Mouse (Mus musculus) kidney, postnatal 36 days (tissue): ENCODE data around the gene Dqx1.

Experiments
- DNase-seq, 2 experiments: peaks; one replicate each; pipeline ENCODE4 v3.0.0; 2021 to 2022; ENCODE audit warnings: mixed read lengths in 2 of 2

Gene Dqx1

DNA sequence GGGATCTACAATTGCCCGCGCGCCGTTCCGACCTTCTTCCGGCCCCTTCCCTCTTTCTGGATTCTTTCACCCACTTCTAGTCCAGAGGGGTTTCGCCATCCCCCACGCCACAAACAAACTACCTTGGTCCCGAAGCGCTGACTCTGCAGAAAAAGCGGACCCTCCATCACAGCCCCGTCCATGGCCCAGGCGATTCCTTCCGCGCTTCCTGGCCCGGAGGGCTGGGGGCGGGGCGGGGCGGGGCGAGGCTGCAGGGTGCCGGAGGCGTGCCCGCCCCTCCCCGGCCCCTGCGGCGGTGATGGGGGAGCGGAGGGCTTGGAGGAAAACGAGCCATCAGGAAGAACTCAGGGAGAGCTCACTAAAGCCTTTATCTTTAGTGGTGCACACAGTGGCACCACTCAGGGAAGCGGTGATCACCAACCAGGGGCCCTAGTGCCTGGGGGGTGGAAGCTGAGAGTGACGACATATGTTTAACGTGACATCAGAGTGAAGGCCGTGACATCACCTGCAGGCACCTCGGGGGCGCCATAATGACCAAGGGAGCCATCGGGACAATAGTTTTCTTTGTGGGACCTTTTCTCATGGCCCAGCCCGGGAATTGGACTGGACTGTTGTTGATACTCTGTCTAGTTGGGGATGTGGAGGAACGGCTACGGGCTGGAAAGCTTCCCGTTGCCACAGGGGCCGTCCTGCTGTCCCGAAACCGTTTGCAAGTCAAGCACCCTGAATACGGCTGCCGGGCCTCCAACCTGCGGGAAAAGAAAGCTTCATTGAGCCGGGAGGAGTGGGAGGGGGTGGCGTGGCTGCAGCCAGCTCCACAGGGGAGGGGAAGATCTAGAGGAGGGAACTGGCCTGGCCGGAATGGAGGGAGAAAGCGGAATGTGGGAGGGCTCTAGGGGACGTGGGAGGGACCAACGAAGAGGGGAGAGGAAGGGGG, 24.1 kb upstream of the Dqx1 start, which contains the start of the genes Dok1 and Loxl3:
Gene Dok1, minus strand, starts transcription at position 223 of the 937 bp plus-strand sequence.
Gene Loxl3, plus strand, starts transcription at position 925 of the 937 bp plus-strand sequence.
- peak; percentile 71 to 79 for DNase-seq

DNA sequence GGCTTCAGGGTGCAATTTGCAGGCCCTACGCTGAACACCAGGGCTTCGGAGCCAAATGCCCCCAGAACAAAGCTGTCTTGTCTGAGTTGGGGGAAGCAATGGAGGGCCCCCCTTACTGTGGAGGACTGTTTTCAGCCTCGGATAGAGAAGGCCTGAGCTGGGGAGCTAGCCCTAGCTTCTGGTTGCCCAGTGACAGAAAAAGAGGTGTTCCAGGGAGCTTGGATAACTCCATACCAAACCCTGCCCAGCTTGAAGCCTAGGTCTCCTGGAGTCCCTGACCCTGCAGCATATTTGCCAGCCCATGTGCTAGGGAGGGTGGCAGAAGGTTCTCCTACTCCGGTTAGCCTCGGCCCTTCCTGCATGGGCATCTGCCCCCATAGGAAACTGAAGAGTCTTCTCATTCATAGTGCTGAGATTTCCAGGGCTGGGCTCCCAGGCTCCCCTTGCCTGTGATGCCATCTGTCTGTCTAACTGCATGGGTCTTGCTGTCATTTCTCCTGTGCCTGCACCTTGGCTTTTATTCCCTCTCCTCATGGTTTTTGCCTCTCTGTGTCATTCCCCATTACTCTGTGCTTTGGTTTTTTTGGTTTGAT, 23.1 kb upstream of the Dqx1 start:
- DNase-seq = no peak

DNA sequence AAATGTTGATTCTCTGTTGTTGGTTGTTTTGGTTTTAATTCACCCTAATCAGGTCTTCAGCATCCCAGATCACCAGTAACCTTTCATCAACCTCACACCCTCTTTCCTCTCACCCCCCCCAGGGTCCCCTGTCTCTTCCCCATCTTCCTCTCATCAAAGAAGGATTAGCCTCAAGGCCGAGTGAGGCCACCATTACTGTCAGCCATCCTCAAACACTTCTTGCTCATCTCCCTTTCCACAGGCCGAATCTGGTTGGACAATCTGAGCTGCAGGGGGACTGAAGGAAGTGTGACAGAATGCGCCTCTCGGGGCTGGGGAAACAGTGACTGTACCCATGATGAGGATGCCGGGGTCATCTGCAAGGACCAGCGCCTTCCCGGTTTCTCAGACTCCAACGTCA, 20.5 kb upstream of the Dqx1 start:
- no peak for DNase-seq

DNA sequence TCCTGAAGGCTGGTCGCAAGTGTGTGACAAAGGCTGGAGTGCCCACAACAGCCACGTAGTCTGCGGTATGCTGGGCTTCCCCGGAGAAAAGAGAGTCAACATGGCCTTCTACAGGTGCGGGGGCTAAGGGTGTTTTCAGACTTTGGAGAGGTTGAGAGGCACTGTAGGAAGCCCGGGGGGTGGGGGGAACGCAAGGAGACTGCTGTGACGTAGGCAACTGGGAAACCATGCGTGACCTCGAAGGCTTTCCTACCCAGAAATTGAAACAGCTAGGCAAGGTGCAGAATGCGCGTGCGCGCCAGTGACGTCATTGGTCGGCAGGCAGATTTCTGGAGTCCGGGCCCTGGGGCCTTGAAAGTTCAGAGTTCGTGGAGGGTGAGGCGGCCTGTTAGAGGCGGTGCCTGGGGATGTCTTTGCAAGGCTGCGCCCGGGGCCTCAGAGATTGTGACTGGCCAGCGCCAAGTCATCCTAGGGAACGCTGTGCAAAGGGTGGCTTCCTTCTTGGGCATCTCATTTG, 19.1 kb upstream of the Dqx1 start:
- peak; percentile 95 to 98 for DNase-seq

DNA sequence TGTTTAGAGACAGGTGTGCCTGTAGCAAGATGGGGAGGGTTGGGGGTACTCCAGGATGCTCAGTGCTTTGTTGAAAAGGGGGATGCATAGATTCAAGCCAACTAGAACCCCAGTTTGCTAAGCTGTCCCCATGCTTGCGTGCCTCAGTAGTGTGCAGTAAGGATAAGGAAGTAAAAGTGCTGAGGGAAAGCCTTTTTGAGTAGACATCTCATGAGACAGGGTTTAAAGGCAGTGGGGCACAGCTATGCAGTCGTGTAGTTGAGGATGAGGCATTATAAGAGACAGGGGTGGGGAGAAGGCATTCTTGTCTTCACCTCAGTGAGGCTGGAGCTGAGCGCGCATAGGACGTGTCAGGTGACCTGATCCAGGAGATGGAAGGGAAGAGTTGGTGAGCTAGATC, 17.0 kb upstream of the Dqx1 start:
- no peak for DNase-seq

DNA sequence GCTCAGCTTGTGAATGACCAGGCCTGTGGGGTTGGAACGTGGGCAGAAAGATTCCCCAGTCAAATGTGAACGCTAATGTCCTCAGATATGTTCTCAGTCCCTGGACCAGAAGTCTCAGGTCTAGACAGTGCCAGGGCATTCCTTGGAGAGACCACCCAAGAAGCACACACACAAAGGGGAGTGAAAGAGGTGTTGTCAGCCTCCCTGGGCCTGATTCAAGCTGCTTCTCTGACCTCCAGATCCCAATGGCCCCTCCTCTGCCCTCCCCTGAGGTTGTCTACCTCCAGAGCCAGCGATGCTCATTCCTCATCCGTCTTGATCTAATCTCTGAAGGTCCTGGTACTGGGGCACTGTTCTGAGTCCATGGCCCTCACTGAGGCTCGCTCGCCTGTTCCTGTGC, 14.1 kb upstream of the Dqx1 start:
- DNase-seq = no peak

DNA sequence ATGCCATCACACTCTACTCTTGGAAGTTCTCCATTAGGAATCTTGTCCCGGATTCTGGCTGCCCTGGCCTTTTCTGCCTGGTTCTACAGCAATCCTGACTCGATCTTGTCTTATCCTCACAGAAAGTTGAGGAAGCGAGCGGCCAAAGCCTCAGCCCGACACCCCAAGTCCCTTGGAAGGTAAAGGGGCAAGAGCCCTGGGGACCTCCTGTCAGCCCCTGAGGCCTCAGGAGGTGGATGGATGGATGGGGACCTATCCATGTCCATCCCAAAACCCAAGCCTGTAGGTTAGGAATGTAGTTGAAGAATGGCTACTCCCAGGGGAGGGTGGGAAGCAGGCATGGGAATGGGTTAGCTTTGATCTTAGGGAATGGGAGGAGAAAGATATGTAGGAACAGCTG, 13.7 kb upstream of the Dqx1 start:
- DNase-seq = no peak

DNA sequence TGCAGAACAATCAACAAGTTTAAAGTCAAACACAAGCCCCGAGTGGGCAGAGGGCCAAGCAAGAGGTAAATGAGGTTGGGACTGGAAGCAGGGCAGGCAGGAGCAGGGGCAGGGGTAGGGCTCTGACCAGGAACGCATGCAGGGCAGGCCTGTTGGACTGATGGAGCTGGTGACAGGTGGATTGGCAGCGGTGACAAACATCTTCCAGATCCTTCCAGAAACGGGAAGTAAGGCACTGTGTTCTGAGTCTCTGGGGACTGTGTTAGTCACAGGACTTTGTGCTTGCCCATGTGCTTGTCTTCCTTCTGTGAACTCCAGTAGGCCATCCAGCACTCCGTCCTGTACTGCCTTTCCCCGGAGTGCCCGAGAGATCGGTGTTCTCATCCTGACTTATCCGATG, 12.9 kb upstream of the Dqx1 start:
- DNase-seq = peak; percentile 14 to 42

DNA sequence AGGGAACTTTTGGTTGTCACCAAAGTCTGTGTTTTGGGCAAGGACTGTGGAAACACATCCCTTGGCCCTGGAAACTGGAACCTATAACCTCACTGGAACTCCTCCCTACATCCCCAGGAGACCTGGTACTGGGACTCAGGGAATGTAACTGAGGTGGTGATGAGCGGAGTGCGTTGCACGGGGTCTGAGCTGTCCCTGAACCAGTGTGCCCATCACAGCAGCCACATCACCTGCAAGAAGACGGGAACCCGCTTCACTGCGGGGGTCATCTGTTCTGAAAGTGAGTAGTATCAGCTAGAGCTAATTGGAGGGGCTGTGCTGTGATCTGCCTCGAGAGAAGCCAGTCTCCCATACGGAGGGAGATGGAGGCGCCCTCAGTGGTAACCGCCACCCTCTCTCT, 8.3 kb upstream of the Dqx1 start:
- no peak for DNase-seq

DNA sequence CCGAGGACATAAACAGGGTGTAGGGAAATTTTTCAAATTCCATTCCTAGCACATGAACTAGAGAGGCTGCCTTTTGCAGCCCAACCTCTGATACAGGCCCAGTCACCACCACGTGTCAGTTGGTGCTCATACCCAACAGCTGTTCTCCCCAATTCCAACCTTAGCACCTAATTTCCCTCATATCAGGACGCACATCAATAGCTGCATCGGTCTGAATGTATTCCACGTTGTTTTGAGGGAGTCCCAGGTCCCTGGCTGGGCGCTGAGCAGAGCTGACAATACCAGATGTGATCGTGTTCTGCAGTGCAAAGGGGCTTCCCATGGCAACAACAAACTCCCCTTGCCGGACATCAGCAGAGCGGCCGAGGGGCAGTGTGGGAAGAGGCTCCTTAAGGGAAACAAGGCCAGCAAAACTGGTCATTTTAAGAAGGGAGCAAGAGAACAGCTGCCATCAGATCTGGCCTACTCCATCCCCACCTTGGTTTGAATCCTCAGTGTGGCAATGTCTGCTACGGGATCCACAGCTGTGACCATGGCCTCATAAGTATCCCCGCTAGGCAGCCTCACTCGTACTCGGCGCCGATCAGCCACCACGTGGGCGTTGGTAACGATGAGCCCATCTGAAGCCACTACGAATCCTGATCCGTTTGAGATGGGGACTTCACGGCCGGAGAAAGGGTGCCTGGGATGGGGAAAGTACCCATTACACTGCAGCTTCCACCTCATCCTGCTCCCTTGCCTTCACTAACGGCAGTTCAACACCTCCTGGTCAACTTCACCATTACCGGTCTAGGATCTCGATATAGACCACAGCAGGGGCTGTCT, 4.3 kb upstream of the Dqx1 start:
- DNase-seq = peak in 1 of 2 experiments; percentile 42

DNA sequence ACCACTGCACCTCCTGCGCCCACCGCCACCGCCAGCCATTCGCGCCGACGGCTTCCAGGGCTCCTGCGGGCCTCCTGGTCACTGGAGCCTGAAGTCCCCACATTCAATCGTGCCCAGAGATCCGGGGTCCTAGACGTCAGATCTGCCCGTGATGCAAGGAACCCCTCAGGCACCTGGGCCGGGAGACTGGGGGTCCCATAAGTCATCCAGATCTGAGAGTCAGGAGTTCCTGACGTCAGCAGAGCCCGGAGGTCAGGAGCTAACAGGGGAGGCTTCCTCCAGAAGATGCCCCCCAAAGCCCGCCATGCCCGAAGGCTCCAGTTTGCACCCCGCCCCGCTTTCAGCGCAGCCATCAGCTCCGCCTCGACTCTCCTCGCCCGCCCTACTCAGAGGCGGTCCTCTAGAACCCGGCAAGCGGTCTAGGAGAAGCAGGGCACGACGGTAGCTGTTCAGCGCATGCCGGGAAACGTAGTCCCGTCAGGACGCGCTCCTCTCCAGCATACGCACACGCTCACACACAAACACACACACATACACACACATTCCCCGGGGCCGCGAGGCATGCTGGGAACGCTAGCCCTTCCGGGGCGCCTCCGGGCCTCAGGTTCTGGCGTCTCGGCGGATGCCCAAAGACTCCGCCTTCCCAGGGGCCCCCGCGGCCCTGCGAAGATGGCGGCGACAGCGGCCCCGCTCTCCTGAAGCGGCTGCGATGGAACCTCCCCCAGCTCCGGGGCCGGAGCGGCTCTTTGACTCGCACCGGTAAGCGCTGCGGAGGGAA, 3.4 kb upstream of the Dqx1 start, which contains the start of gene Aup1:
Gene Aup1, plus strand, starts transcription at position 448 of the 778 bp plus-strand sequence.
- peak; percentile 98 for DNase-seq

DNA sequence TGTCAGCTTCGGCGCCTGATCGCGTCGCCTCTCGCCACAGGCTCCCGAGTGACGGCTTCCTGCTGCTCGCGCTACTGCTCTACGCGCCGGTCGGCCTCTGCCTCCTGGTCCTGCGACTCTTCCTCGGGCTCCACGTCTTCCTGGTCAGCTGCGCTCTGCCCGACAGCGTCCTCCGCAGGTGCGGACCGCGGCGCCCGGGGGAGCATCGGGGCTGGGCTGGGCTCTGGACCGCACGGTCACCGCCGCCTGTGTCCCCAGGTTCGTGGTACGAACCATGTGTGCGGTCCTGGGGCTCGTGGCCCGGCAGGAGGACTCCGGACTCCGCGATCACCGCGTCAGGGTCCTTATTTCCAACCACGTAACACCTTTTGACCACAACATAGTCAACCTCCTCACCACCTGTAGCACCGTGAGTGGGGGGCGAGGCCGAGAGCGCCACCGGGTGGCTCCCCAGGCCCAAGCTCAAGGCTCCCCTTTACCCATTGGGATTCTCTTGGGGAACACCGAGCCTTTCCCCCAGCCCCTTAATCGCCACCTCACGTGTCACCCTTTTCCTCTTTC, 2.7 kb upstream of the Dqx1 start, which contains the start of gene Htra2:
Gene Htra2, minus strand, starts transcription at position 403 of the 561 bp plus-strand sequence.
- DNase-seq = peak in 1 of 2 experiments; percentile 60

DNA sequence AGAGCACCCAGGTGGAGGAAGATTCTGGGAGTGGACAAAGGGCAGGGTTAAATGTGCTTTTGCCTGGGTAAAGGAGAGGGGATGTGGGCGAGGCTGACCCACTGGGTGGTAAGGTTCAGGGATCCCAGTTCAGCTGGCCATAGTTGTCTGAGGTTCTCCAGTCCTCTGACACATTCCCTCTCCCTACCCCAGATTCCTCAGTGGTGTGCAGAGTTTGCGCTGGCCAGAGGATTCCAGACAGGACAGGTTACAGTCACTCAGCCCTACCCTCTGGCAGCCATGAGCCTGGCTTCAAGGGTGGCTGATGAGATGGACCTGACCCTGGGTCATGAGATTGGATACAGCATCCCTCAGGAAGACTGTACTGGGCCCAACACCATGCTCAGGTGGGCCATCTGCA, 1.1 kb downstream of the Dqx1 start:
- DNase-seq = no peak

DNA sequence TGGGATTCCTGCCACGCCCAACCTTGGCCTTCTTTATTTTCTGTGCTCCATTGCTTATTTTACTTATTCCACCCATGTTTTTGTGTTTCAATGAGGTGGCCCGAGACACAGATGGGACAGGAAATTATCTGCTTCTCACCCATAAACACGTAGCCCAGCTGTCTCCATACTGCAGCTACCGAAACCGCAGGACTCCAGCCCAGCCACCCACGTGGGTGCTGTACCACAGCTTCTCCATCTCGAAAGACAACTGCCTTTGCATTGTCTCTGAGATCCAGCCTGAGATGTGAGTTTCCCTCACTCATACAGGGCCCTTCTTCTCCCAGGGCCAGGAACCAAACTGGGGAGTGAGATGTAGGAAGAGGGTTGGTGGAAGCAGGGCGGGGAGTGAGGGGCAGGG, 8.4 kb downstream of the Dqx1 start:
- DNase-seq = no peak

DNA sequence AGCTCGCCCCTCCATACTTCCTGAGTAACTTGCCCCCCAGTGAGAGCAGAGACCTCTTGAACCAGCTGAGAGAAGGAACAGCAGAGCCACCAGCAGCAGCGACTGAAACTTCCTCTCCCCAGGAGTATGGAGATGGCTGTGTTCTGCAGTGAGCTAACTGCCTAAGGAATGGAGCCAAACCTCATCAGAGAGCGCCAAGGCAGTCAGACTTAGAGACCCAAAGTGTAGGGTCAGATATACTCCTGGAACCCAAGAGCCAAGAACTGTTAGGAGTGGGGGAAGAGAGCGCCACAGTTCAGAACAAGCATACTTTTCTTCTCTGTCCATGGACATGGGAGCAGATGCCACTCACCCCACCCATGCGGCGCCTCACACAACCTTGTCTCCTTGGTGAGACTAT, 8.8 kb downstream of the Dqx1 start:
- DNase-seq = no peak

DNA sequence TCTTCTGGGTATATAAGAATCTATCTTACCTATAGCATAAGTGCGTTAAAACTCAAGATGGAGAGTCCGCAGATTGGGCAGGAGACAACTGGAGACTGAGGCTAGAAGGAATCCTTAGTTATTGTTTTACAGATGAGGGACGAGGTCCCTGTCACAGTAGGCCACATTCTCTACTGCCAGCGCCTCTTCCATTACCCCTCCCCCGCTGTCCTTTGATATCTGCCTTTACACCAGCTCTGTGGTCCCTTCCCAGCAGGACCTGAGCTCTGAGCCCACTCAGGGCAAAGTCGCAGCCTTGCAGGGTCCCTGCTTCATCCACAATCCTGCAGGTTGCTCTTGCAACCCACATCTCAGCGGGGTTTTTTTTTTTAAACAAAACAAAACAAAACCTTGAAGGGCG, 10.6 kb downstream of the Dqx1 start:
- peak in 1 of 2 experiments; percentile 28 for DNase-seq

DNA sequence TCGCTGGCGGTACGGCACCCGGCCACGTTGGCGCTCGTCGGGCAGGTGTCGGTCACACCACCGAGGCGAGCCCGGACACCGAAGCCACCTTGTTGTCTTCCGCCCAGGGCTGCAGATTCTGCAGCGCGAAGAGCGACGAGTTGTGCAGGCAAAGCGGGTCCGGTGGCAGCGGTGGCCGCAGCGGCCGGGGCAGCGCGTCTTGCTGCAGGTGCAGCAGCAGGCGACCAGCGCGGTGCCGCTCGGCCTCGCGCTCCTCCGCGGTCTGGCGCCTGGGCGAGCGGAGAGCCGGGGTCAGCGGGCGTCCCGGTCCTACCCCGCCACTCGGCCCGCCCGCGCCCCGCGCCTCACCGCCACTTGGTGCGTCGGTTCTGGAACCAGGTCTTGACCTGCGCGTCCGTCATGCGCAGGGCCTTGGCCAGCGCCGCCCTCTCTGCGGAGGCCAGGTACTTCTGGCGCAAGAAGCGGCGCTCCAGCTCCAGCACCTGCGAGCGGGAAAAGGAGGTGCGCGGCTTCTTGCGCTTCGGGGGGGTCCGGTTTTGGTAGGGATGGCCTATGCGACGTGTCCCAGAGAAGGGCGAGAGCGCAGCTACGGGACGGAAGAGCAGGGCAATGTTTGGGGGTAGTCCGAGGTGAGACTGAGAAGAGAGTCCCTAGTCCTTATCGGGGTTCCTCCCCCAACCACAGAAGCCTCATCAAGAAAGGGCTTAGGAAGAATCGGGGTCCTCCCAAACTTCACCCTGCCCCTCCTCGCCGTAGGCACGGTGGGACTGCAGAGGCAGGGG, 11.3 kb downstream of the Dqx1 start:
- DNase-seq = peak in 1 of 2 experiments; percentile 66

DNA sequence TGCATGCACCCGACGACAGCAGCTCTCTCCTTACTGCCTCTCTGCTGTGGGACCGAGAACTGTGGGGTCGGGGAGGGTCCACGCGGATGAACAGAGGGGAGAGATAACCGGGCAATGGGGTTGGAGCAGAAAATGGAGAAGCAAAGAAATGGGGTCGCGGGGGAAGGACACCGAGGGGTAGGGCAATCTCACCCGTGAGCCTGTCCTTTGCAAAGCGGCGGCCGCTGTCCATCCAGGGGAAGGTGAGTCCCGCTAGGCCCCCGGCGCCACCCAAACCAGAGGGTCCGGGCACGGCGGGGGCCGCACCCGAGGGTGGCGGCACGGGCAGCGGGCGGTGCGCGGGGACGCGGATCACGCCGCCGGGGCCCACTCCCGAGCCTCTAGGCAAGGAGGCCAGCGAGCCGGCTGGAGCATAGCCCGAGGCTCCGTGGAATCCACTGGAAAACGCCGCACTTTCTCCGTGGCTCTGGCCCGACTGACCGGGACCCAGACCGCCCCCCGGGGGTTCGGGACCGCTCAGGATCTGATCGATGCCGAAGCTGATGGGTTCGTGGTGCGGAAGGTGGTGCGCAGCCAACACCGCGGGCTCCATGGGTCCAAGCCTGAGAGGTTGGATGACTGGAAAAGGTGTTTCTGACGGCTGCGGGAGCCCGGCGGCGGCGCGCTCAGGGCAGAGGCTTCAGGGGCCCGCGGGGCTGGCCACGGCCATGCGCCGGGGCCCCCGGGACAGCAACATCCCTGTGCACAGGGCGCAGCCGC, 12.0 kb downstream of the Dqx1 start:
- DNase-seq = peak in 1 of 2 experiments; percentile 27

DNA sequence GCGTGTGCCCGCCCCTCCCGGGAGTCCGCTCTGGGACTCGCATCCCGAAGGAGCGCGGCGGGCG, 12.4 kb downstream of the Dqx1 start, which contains the start of gene Tlx2:
Gene Tlx2, minus strand, starts transcription at position 47 of the 64 bp plus-strand sequence.
- DNase-seq = no peak
